Mouse (Mus musculus) hindbrain, embryonic 15.5 days (tissue): ENCODE results near the gene Eps15. TPM values are rescaled to one million over a fixed set of nuclear protein-coding genes. Genes with fewer than 3 reads are reported as not detected.

Experiments used
- ATAC-seq: fragments of 200-750 bp; cut with Nextera tagmentation; 2 replicates; pipeline ENCODE4 v1.8.0; 2017; ENCODE audit warnings: low read depth, moderate number of reproducible peaks, moderate TSS enrichment; ENCODE audit not compliant: low FRiP score
- H3K27ac ChIP-seq: fragments of 300-500 bp; sonication (generic); replicated peaks from 2 replicates; pipeline ENCODE4 v1.5.1; 2015; ENCODE audit warnings: mild to moderate bottlenecking, inconsistent platforms
- H3K27me3 ChIP-seq: fragments of 300-500 bp; sonication (generic); 2 replicates; pipeline ENCODE4 v1.6.1; 2015; ENCODE audit warnings: control low read depth, inconsistent platforms
- H3K36me3 ChIP-seq: fragments of 300-500 bp; sonication (generic); 2 replicates; pipeline ENCODE4 v1.6.1; 2015; ENCODE audit warnings: control low read depth, inconsistent platforms
- H3K4me1 ChIP-seq: fragments of 300-500 bp; sonication (generic); replicated peaks from 2 replicates; pipeline ENCODE4 v1.6.1; 2015; ENCODE audit warnings: control low read depth, inconsistent platforms
- H3K4me2 ChIP-seq: fragments of 300-500 bp; sonication (generic); 2 replicates; pipeline ENCODE4 v1.6.1; 2015; ENCODE audit warnings: moderate library complexity, mild to moderate bottlenecking, inconsistent platforms
- H3K4me3 ChIP-seq: fragments of 300-500 bp; sonication (generic); 2 replicates; pipeline ENCODE4 v1.5.1; 2015; ENCODE audit warnings: mild to moderate bottlenecking, inconsistent platforms
- H3K9ac ChIP-seq: fragments of 300-500 bp; sonication (generic); 2 replicates; pipeline ENCODE4 v1.6.1; 2015; ENCODE audit warnings: inconsistent platforms
- H3K9me3 ChIP-seq: fragments of 300-500 bp; sonication (generic); 2 replicates; pipeline ENCODE4 v1.6.1; 2016; ENCODE audit warnings: control low read depth, inconsistent platforms
- WGBS: fragments of 180-500 bp; shearing (Covaris S2); methylation state at CpG from one replicate; pipeline ENCODE4 v1.1.7; 2015; 5-methylcytosine and 5-hydroxymethylcytosine counted together
- polyA plus RNA-seq: library from polyadenylated mRNA; unstranded; fragments of >200 nt; fragmentation: Nextera tagmentation; extraction: Ambion mirVana; gene quantifications from 2 replicates; pipeline ENCODE4 v1.2.1, GENCODE M21; 2015

Gene Eps15
- polyA plus RNA-seq, 1 experiment from 2014 or later, result 65.2 TPM

DNA sequence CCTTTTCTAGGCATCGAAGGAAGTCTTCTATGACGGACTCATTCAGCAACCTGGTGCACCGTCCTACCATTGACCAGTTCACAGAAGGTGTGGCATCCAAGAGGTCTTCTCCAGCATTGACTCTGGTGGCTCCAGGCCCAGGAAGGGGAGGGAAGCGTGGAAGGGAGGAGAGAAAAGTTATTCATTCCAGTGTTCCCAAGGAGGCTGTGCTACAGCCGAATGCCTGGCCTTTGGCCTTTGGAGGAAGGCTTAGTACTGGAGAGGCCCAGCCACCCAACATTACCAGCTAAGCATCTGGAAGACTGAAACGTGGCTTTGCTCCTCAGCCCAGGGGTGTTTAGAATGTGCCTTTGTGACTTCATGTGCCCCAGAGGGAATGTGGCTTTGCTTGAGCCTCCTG lies 142.4 kb downstream of the Eps15 start:
- WGBS, result 83% methylated on average over 6 of the region's 6 CpGs
- no peak for ATAC-seq
- Histone ChIP-seq H3K9me3 (no peaks in the 10 kb centered on the region), H3K4me3 (no peak overlapping the region), H3K4me2 (no peak overlapping the region), H3K36me3 (no peaks in the 10 kb centered on the region), H3K4me1 (no peaks in the 10 kb centered on the region), H3K27me3 (no peaks in the 10 kb centered on the region), H3K27ac (no peak overlapping the region), H3K9ac (no peak overlapping the region)

DNA sequence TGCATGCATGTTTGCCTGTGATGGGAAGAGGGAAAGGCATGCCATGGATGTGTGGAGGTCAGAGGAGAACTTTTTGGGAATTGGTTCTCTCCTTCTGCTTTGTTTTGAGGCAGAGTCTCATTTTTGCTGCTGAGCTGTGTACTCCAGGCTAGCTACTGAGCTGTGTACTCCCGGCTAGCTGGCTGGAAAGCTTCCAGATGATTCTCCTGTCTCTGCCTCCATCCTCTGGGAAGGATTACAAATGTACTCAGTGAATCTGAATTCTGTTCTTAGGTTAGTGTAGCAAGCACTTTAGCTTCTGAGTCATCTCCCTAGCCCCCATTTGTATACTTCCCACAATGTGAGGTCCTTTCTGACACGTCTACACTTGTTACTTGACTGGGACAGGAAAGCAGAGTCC lies 143.4 kb downstream of the Eps15 start:
- no peaks in the 10 kb centered on the region for H3K9me3 ChIP-seq
- no peak overlapping the region for H3K9ac ChIP-seq
- no peaks in the 10 kb centered on the region for H3K27me3 ChIP-seq
- H3K27ac ChIP-seq, result no peak overlapping the region
- no peak overlapping the region for H3K4me3 ChIP-seq
- no peaks in the 10 kb centered on the region for H3K4me1 ChIP-seq
- H3K36me3 ChIP-seq, result no peaks in the 10 kb centered on the region
- 78% methylated on average over 2 of the region's 2 CpGs for WGBS
- H3K4me2 ChIP-seq, result no peak overlapping the region
- no peak for ATAC-seq

DNA sequence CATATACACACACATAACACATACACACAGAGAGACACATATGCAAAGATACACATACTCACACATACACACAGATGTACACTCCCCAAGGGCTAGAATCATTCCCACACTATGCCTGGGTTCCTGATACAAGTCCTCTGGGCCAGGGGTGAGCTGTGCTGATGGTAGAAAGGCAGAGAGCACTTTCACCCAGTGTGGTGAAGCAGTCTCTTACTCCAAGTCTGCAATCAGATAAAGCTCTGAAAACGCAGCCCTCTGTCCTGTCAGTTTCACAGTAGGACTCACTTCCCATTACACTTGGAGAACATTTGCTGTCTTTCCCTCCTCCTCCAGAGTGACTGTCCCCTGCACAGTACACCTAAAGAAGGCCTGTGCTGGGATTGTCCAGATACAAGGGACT lies 147.0 kb downstream of the Eps15 start:
- H3K4me1 ChIP-seq, result no peaks in the 10 kb centered on the region
- no peak overlapping the region for H3K9ac ChIP-seq
- H3K9me3 ChIP-seq, result no peaks in the 10 kb centered on the region
- H3K36me3 ChIP-seq, result no peaks in the 10 kb centered on the region
- no peak overlapping the region for H3K27ac ChIP-seq
- H3K4me3 ChIP-seq, result no peak overlapping the region
- 72% methylated on average over 1 of the region's 1 CpGs for WGBS
- no peak overlapping the region for H3K4me2 ChIP-seq
- ATAC-seq, result no peak
- no peaks in the 10 kb centered on the region for H3K27me3 ChIP-seq

DNA sequence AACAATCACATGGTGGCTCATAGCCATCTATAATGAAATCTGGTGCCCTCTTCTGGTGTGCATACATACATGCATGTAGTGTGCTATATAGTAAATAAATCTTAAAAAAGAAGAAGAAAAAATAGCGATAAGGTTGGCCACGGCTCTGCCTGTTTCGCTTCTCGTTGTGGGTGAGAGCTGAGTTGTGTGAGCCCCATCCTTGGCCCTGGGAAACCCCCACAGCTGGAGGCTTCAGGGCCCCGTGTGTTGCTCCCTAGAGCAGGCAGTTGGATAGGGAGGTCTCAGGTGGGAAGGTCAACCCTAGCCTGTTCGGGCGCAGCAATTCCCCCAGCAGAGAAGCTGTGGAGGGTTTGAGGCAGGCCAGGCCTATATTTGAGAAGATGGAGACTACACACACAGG lies 150.2 kb downstream of the Eps15 start:
- H3K9me3 ChIP-seq, result no peaks in the 10 kb centered on the region
- H3K27ac ChIP-seq, result no peak overlapping the region
- H3K36me3 ChIP-seq, result no peaks in the 10 kb centered on the region
- 96% methylated on average over 7 of the region's 7 CpGs for WGBS
- no peak for ATAC-seq
- no peak overlapping the region for H3K4me2 ChIP-seq
- H3K27me3 ChIP-seq, result no peaks in the 10 kb centered on the region
- H3K4me3 ChIP-seq, result no peak overlapping the region
- H3K4me1 ChIP-seq, result no peaks in the 10 kb centered on the region
- H3K9ac ChIP-seq, result no peak overlapping the region

DNA sequence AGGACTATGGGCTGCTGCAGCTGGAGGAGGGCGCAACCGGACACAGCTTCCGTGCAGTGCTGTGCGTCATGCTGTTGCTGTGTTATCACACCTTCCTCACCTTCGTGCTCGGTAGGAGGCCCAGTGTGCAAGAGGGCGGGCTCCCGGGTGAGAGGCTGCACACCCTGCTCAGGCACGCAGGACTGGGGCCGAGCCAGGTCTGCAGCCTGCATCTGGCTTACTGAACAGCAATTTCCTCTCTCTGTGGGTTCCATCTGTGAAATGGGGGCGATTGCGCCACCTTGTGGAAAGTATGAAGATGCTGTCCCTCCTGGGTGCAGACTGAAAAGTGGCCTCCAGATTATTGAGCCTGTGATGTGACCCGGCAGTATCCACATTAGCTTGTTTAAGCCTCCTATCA lies 150.8 kb downstream of the Eps15 start:
- no peak for ATAC-seq
- Histone ChIP-seq H3K4me1 (no peaks in the 10 kb centered on the region), H3K9ac (no peak overlapping the region), H3K27me3 (no peaks in the 10 kb centered on the region), H3K27ac (no peak overlapping the region), H3K36me3 (no peaks in the 10 kb centered on the region), H3K4me2 (no peak overlapping the region), H3K4me3 (no peak overlapping the region), H3K9me3 (no peaks in the 10 kb centered on the region)
- 52% methylated on average over 13 of the region's 13 CpGs for WGBS

DNA sequence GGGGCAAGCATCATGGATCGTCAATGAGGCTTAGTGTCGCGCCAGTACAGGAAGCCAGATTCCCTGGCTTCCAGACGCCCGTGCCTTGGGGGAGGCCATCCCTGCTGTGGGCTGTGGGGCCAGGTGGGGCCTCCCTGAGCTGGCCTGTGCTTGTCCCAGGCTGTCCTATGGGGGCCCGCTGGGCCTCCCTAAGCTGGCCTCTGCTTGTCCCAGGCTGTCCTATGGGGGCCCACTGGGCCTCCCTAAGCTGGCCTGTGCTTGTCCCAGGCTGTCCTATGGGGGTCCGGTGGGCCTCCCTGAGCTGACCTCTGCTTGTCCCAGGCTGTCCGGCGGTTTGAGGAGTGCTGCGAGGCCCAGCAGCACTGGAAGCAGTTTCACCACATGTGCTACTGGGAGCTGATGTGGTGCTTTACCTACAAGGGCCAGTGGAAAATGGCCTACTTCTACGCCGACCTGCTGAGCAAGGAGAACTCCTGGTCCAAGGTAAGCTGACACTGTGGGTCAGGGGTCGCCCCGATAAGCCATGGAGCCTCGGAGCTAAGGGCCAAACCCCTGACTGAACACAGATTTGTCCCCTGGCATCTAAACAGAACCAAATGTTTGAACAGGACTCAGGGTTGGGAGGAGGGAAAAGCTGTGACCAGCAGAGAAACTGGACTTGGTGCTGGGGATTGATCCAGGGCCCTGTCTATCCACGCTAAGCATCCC lies 152.8 kb downstream of the Eps15 start:
- ATAC-seq, result 0 out of 2 replicates have a peak, but pooled peaks have one; percentile 32
- Histone ChIP-seq H3K4me3 (no peak overlapping the region), H3K27ac (no peak overlapping the region), H3K4me2 (no peak overlapping the region), H3K4me1 (no peaks in the 10 kb centered on the region), H3K36me3 (no peaks in the 10 kb centered on the region), H3K27me3 (no peaks in the 10 kb centered on the region), H3K9ac (no peak overlapping the region), H3K9me3 (no peaks in the 10 kb centered on the region)
- WGBS, result 82% methylated on average over 16 of the region's 16 CpGs

DNA sequence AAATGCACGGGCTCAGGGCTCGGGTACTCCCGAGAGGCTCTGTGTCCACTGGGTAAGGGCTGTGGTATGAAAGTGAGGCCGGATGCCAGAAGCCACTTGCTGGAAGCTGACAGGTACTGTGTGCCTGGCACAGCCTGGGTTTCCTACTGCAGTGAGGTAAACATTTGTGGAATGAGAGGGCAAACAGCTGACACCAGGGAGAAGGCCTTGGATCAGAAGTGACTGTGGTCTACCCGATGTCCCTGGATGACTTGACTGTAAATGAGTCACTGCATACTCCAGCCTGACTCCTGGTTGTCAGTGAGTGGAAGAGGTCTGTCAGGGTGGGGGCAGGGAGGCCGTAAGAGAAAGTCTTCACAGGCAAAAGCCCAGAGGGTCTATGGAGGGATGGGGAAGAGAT lies 153.6 kb downstream of the Eps15 start:
- Histone ChIP-seq H3K27me3 (no peaks in the 10 kb centered on the region), H3K4me2 (no peak overlapping the region), H3K4me1 (no peaks in the 10 kb centered on the region), H3K36me3 (no peaks in the 10 kb centered on the region), H3K9me3 (no peaks in the 10 kb centered on the region), H3K4me3 (no peak overlapping the region), H3K9ac (no peak overlapping the region), H3K27ac (no peak overlapping the region)
- no peak for ATAC-seq
- 74% methylated on average over 6 of the region's 6 CpGs for WGBS

DNA sequence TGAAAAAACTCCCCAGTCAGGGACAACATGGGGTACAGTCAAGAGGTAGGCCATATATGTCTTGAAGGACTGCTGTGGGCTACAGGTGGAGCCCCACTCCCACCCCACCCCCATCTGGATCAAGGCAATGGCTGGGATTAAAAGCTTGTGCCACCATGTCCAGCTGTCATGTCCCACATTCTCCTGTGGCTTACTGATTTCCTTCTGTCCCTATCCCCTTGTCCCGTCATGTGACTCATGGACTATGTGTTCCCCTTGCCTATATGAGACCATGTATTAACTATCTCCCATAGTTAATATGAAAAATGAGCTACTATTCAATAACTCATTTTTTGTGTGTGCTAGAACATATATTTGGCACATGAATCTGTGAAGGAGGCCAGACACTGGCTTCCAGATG lies 154.2 kb downstream of the Eps15 start:
- H3K4me3 ChIP-seq, result no peak overlapping the region
- H3K4me1 ChIP-seq, result no peaks in the 10 kb centered on the region
- WGBS, result 95% methylated on average over 1 of the region's 1 CpGs

More for the DNA sequence above, 154.2 kb downstream of the Eps15 start:
- H3K9ac ChIP-seq, result no peak overlapping the region
- H3K9me3 ChIP-seq, result no peaks in the 10 kb centered on the region
- no peaks in the 10 kb centered on the region for H3K36me3 ChIP-seq
- no peak overlapping the region for H3K27ac ChIP-seq
- H3K4me2 ChIP-seq, result no peak overlapping the region
- no peak for ATAC-seq
- H3K27me3 ChIP-seq, result no peaks in the 10 kb centered on the region

Other genes starting within 250 kb of the Eps15 start
- 72.0 and 77.5 TPM in 2 replicates for gene Osbpl9, start 78.0 kb upstream of the Eps15 start, polyA plus RNA-seq
- gene Calr4, start 45.8 kb upstream of the Eps15 start, polyA plus RNA-seq, result 1.8 and 2.2 TPM in 2 replicates
- gene Ttc39a, start 126.4 kb downstream of the Eps15 start, polyA plus RNA-seq, result 3.2 and 3.9 TPM in 2 replicates
- 65.5 and 67.3 TPM in 2 replicates for gene Rnf11, start 204.5 kb downstream of the Eps15 start, polyA plus RNA-seq